Comparison of ENCODE assay signal across 21 mouse cellular contexts in the genomic region with DNA sequence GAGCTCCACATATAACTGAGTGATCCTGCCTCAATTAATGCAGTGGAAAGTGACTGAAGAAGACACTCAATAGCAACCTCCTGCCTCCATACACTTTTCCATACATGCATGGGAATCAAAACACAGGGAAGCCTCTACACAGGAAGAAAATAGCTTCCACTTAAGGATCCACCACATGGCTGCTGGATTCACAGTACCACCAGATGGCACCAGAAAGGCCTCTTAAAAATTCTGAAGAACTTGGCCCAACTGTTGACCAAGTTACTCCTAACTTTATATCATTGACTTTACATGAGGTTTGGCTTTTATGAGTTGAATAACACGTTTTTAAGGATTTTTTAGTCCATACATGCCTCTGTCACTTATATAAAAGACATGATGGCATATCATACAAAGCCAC. TPM values are rescaled to one million over a fixed set of nuclear protein-coding genes. Genes with fewer than 3 reads are reported as not detected.
DNase-seq lines count a peak whose midpoint lies in the region; ATAC-seq and TF ChIP-seq lines count a peak whose summit lies in the region.
"Had no signal": no experiment of that assay in that cellular context is flagged by ENCODE, and none has a peak within 500 bp of the region (broad histone marks: within the 10 kb centered on the region; RNA-seq: fewer than 3 reads in every experiment).

No protein-coding gene starts in this region.

- no peak overlapping the region for H3K4me2 ChIP-seq in heart, postnatal 0 days (ENCODE audit: low read depth, low read length)
- H3K4me2 ChIP-seq in heart, embryonic 12.5 days: no peak overlapping the region
- no peak overlapping the region for H3K4me2 ChIP-seq in midbrain, postnatal 0 days (ENCODE audit: low read depth, low read length, poor library complexity, severe bottlenecking)
- H3K4me2 ChIP-seq in midbrain, embryonic 13.5 days (replicated peaks): no peak overlapping the region
- H3K4me2 ChIP-seq in stomach, postnatal 0 days (replicated peaks; ENCODE audit: low read depth): no peak overlapping the region
- no peak overlapping the region for H3K4me2 ChIP-seq in forebrain, embryonic 13.5 days
- H3K4me2 ChIP-seq: forebrain, embryonic 15.5 days; heart, embryonic 15.5 days; hindbrain, embryonic 12.5 days; limb, embryonic 15.5 days; neural tube, embryonic 13.5 days had no signal

- no peak overlapping the region for H3K9ac ChIP-seq in heart, postnatal 0 days (replicated peaks; ENCODE audit: low read depth, low read length)
- H3K9ac ChIP-seq in heart, embryonic 12.5 days: no peak overlapping the region
- no peak overlapping the region for H3K9ac ChIP-seq in midbrain, postnatal 0 days (replicated peaks; ENCODE audit: low read length, poor library complexity, severe bottlenecking)
- no peak overlapping the region for H3K9ac ChIP-seq in midbrain, embryonic 13.5 days (replicated peaks)
- H3K9ac ChIP-seq in stomach, postnatal 0 days (ENCODE audit: low read length): no peak overlapping the region
- H3K9ac ChIP-seq in forebrain, embryonic 13.5 days: no peak overlapping the region
- H3K9ac ChIP-seq: forebrain, embryonic 15.5 days; heart, embryonic 15.5 days; hindbrain, embryonic 12.5 days; limb, embryonic 15.5 days; neural tube, embryonic 13.5 days had no signal

- no peak overlapping the region for H3K4me3 ChIP-seq in heart, postnatal 0 days (ENCODE audit: low read depth, low read length)
- no peak overlapping the region for H3K4me3 ChIP-seq in heart, embryonic 12.5 days
- H3K4me3 ChIP-seq in midbrain, postnatal 0 days (ENCODE audit: low read depth, low read length): no peak overlapping the region
- no peak overlapping the region for H3K4me3 ChIP-seq in midbrain, embryonic 13.5 days (replicated peaks)
- no peak overlapping the region for H3K4me3 ChIP-seq in stomach, postnatal 0 days (ENCODE audit: low read depth, low read length)
- no peak overlapping the region for H3K4me3 ChIP-seq in forebrain, embryonic 13.5 days
- H3K4me3 ChIP-seq: forebrain, embryonic 15.5 days; heart, embryonic 15.5 days; hindbrain, embryonic 12.5 days; limb, embryonic 15.5 days; neural tube, embryonic 13.5 days had no signal

- no peak overlapping the region for H3K27ac ChIP-seq in heart, postnatal 0 days (ENCODE audit: low read depth)
- H3K27ac ChIP-seq in heart, embryonic 12.5 days (ENCODE audit: poor library complexity, severe bottlenecking): no peak overlapping the region
- H3K27ac ChIP-seq in midbrain, postnatal 0 days (ENCODE audit: low read depth, low read length): no peak overlapping the region
- H3K27ac ChIP-seq in midbrain, embryonic 13.5 days: no peak overlapping the region
- no peak overlapping the region for H3K27ac ChIP-seq in stomach, postnatal 0 days (replicated peaks)
- H3K27ac ChIP-seq in forebrain, embryonic 13.5 days: no peak overlapping the region
- H3K27ac ChIP-seq: forebrain, embryonic 15.5 days; heart, embryonic 15.5 days; hindbrain, embryonic 12.5 days; limb, embryonic 15.5 days; neural tube, embryonic 13.5 days had no signal

- H3K4me1 ChIP-seq in heart, postnatal 0 days (ENCODE audit: control insufficient read depth, insufficient read depth): no peaks in the 10 kb centered on the region
- no peaks in the 10 kb centered on the region for H3K4me1 ChIP-seq in heart, embryonic 12.5 days (replicated peaks)
- no peaks in the 10 kb centered on the region for H3K4me1 ChIP-seq in midbrain, postnatal 0 days (ENCODE audit: insufficient read depth, low read length)
- H3K4me1 ChIP-seq in midbrain, embryonic 13.5 days (replicated peaks): no peaks in the 10 kb centered on the region
- no peaks in the 10 kb centered on the region for H3K4me1 ChIP-seq in stomach, postnatal 0 days (replicated peaks; ENCODE audit: control insufficient read depth, insufficient read depth)
- H3K4me1 ChIP-seq in forebrain, embryonic 13.5 days: no peaks in the 10 kb centered on the region
- H3K4me1 ChIP-seq: forebrain, embryonic 15.5 days; heart, embryonic 15.5 days; hindbrain, embryonic 12.5 days; limb, embryonic 15.5 days; neural tube, embryonic 13.5 days had no signal

- no peak for DNase-seq in heart, postnatal 0 days (ENCODE audit: low spot score)
- DNase-seq in layer of hippocampus, adult 11-12 months (ENCODE audit: low spot score): peak; percentile 8
- no peak for DNase-seq in layer of hippocampus, postnatal 10 days (ENCODE audit: low spot score in 2 of 2)
- DNase-seq in midbrain, postnatal 0 days (ENCODE audit: low spot score): no peak
- DNase-seq in stomach, postnatal 0 days (ENCODE audit: low spot score): no peak
- DNase-seq: adrenal gland, postnatal 36 days; cerebellum, postnatal 14 days; gastrocnemius, postnatal 36 days had no signal

- no peaks in the 10 kb centered on the region for H3K36me3 ChIP-seq in heart, postnatal 0 days (replicated peaks; ENCODE audit: control insufficient read depth, insufficient read depth, low read length)
- H3K36me3 ChIP-seq in heart, embryonic 12.5 days: no peaks in the 10 kb centered on the region
- H3K36me3 ChIP-seq in midbrain, postnatal 0 days (ENCODE audit: insufficient read depth, low read length): no peaks in the 10 kb centered on the region
- H3K36me3 ChIP-seq in midbrain, embryonic 13.5 days: no peaks in the 10 kb centered on the region
- H3K36me3 ChIP-seq in stomach, postnatal 0 days (ENCODE audit: control insufficient read depth, insufficient read depth, low read length): no peaks in the 10 kb centered on the region
- H3K36me3 ChIP-seq in forebrain, embryonic 13.5 days (ENCODE audit: poor library complexity, severe bottlenecking): no peaks in the 10 kb centered on the region
- H3K36me3 ChIP-seq: forebrain, embryonic 15.5 days; heart, embryonic 15.5 days; hindbrain, embryonic 12.5 days; limb, embryonic 15.5 days; neural tube, embryonic 13.5 days had no signal

- H3K27me3 ChIP-seq in heart, postnatal 0 days (ENCODE audit: control insufficient read depth, insufficient read depth, low read length): no peaks in the 10 kb centered on the region
- no peaks in the 10 kb centered on the region for H3K27me3 ChIP-seq in heart, embryonic 12.5 days (replicated peaks)
- H3K27me3 ChIP-seq in midbrain, postnatal 0 days (ENCODE audit: insufficient read depth, low read length): no peaks in the 10 kb centered on the region
- no peaks in the 10 kb centered on the region for H3K27me3 ChIP-seq in midbrain, embryonic 13.5 days
- H3K27me3 ChIP-seq in stomach, postnatal 0 days (ENCODE audit: control insufficient read depth, insufficient read depth, low read length): no peaks in the 10 kb centered on the region
- no peaks in the 10 kb centered on the region for H3K27me3 ChIP-seq in forebrain, embryonic 13.5 days
- H3K27me3 ChIP-seq: forebrain, embryonic 15.5 days; heart, embryonic 15.5 days; hindbrain, embryonic 12.5 days; limb, embryonic 15.5 days; neural tube, embryonic 13.5 days had no signal

- peak; percentile 19; the same call in 1 of the 2 replicates for TF ChIP-seq CTCF in heart, postnatal 0 days (IDR thresholded peaks at IDR 0.05; ENCODE audit: low read depth)
- peak; percentile 19; the same call in 1 of the 2 replicates for TF ChIP-seq CTCF in midbrain, postnatal 0 days (IDR thresholded peaks at IDR 0.05)
- peak; percentile 33 for TF ChIP-seq CTCF in stomach, postnatal 0 days (IDR thresholded peaks at IDR 0.05; ENCODE audit: low read depth)

- TF ChIP-seq EP300 in heart, postnatal 0 days (IDR thresholded peaks at IDR 0.05; ENCODE audit: low read depth): no peak
- no peak for TF ChIP-seq EP300 in stomach, postnatal 0 days (optimal IDR thresholded peaks at IDR 0.05)

- no peak for ATAC-seq in heart, postnatal 0 days (ENCODE audit: insufficient read depth, low read depth)
- no peak for ATAC-seq in heart, embryonic 12.5 days (ENCODE audit: insufficient number of reproducible peaks, low FRiP score)
- ATAC-seq in midbrain, postnatal 0 days (ENCODE audit: low FRiP score): no peak
- ATAC-seq in midbrain, embryonic 13.5 days: no peak
- ATAC-seq in stomach, postnatal 0 days (ENCODE audit: low FRiP score, low TSS enrichment): no peak
- no peak for ATAC-seq in forebrain, embryonic 13.5 days
- ATAC-seq: forebrain, embryonic 15.5 days had no signal

- H3K9me3 ChIP-seq in heart, postnatal 0 days (replicated peaks; ENCODE audit: control insufficient read depth, low read length): no peaks in the 10 kb centered on the region
- H3K9me3 ChIP-seq in heart, embryonic 12.5 days (replicated peaks): no peaks in the 10 kb centered on the region
- no peaks in the 10 kb centered on the region for H3K9me3 ChIP-seq in midbrain, postnatal 0 days (ENCODE audit: low read length)
- no peaks in the 10 kb centered on the region for H3K9me3 ChIP-seq in midbrain, embryonic 13.5 days
- H3K9me3 ChIP-seq in stomach, postnatal 0 days (ENCODE audit: control insufficient read depth, low read length): no peaks in the 10 kb centered on the region
- no peaks in the 10 kb centered on the region for H3K9me3 ChIP-seq in forebrain, embryonic 13.5 days (replicated peaks)
- H3K9me3 ChIP-seq: forebrain, embryonic 15.5 days; heart, embryonic 15.5 days; hindbrain, embryonic 12.5 days; limb, embryonic 15.5 days; neural tube, embryonic 13.5 days had no signal

- 21% methylated on average over 1 of the region's 1 CpGs for WGBS in heart, postnatal 0 days
- WGBS in heart, embryonic 12.5 days: 27% methylated on average over 1 of the region's 1 CpGs
- WGBS in midbrain, postnatal 0 days: 29% methylated on average over 1 of the region's 1 CpGs
- 38% methylated on average over 1 of the region's 1 CpGs for WGBS in midbrain, embryonic 13.5 days
- WGBS in stomach, postnatal 0 days: 30% methylated on average over 1 of the region's 1 CpGs
- 37% methylated on average over 1 of the region's 1 CpGs for WGBS in forebrain, embryonic 13.5 days

RNA-seq across cellular contexts. Expression of gene Mmp13, which starts 19.8 kb away (rescaled TPM):
- total RNA-seq in heart, postnatal 0 days (2014; rRNA removed; ENCODE audit: low replicate concordance): 0.35 TPM in 1 of 2 replicates, not detected in the other
- 0.23 and 0.25 TPM in 2 replicates for polyA plus RNA-seq in heart, postnatal 0 days (2015; fragmentation: Nextera tagmentation; extraction: Ambion mirVana)
- 0.14 TPM in 1 of 2 replicates, not detected in the other for polyA plus RNA-seq in heart, embryonic 12.5 days (2016; fragmentation: Nextera tagmentation; extraction: Ambion mirVana)
- not detected for total RNA-seq in layer of hippocampus, postnatal 10 days (2021)
- total RNA-seq in midbrain, postnatal 0 days (2014; rRNA removed): 0.47 TPM in 1 of 2 replicates, not detected in the other
- polyA plus RNA-seq in midbrain, postnatal 0 days (2015; fragmentation: Nextera tagmentation; extraction: Ambion mirVana): 0.07 TPM in 1 of 2 replicates, not detected in the other
- not detected in 2 replicates for polyA plus RNA-seq in midbrain, embryonic 13.5 days (2015; fragmentation: Nextera tagmentation; extraction: Ambion mirVana)
- 0.34 and 0.42 TPM in 2 replicates for polyA plus RNA-seq in stomach, postnatal 0 days (2015; fragmentation: Nextera tagmentation; extraction: Ambion mirVana)
- not detected in 2 replicates for polyA plus RNA-seq in forebrain, embryonic 13.5 days (2015; fragmentation: Nextera tagmentation; extraction: Ambion mirVana)
- total RNA-seq: gastrocnemius, postnatal 36 days; megakaryocyte-erythroid progenitor cell, adult 5-6 weeks; monocyte, adult 5-6 weeks had no signal
- polyA plus RNA-seq: forebrain, embryonic 15.5 days; hindbrain, embryonic 12.5 days; neural tube, embryonic 13.5 days; stomach, embryonic 14.5 days had no signal

RNA-seq across cellular contexts. Expression of gene Mmp12, which starts 52.0 kb away (rescaled TPM):
- 0.27 and 0.58 TPM in 2 replicates for total RNA-seq in heart, postnatal 0 days (2014; rRNA removed; ENCODE audit: low replicate concordance)
- polyA plus RNA-seq in heart, postnatal 0 days (2015; fragmentation: Nextera tagmentation; extraction: Ambion mirVana): 1.5 and 4.3 TPM in 2 replicates
- not detected in 2 replicates for polyA plus RNA-seq in heart, embryonic 12.5 days (2016; fragmentation: Nextera tagmentation; extraction: Ambion mirVana)
- total RNA-seq in layer of hippocampus, postnatal 10 days (2021): not detected
- total RNA-seq in midbrain, postnatal 0 days (2014; rRNA removed): not detected in 2 replicates
- not detected in 2 replicates for polyA plus RNA-seq in midbrain, postnatal 0 days (2015; fragmentation: Nextera tagmentation; extraction: Ambion mirVana)
- polyA plus RNA-seq in midbrain, embryonic 13.5 days (2015; fragmentation: Nextera tagmentation; extraction: Ambion mirVana): not detected in 2 replicates
- 0.15 TPM in 1 of 2 replicates, not detected in the other for polyA plus RNA-seq in stomach, postnatal 0 days (2015; fragmentation: Nextera tagmentation; extraction: Ambion mirVana)
- polyA plus RNA-seq in forebrain, embryonic 13.5 days (2015; fragmentation: Nextera tagmentation; extraction: Ambion mirVana): not detected in 2 replicates
- total RNA-seq: gastrocnemius, postnatal 36 days; left cerebral cortex, adult 18-20 months; megakaryocyte-erythroid progenitor cell, adult 5-6 weeks had no signal
- polyA plus RNA-seq: forebrain, embryonic 15.5 days; hindbrain, embryonic 12.5 days; lung, embryonic 16.5 days; neural tube, embryonic 13.5 days; stomach, embryonic 14.5 days had no signal
